ENCODE assay signal across 8 mouse cellular contexts in the genomic region with DNA sequence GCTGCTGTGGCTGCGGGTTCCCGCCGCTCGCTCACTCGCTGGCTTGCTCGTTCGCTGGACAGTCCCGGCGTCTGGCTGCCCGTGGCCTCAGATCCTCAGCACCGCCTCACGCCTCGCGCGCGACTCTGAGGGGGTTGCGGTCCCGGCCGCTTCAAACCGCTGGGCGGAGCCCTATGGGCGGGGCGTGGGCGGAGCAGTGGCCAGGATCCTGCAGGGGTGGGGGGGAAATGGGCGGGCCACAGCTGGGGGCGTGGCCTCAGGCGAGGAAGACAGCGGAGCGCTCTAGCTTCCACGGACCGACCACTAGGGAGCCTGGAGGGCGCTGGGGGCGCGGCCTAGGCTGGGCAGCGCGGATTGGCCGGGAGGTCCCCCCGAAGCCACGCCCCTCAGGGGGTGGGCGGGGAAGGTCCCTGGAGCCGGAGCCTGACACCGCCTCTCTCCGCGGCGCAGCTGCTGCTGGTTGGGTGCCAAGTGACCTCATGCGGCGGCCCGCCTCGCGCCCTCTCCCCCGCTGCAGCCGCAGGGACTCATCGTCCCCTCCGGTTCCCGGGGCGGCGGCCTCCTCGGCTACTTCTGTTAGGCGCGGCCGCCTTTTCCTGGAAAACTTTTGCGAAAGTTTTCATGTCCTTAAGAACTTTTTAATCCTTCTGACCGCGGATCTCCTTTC. TPM values are rescaled to one million over a fixed set of nuclear protein-coding genes. Genes with fewer than 3 reads are reported as not detected.
A peak's percentile ranks its signal among the peaks of the same experiment; 100 is the strongest.
DNase-seq lines count a peak whose midpoint lies in the region; ATAC-seq lines count a peak whose summit lies in the region.

A gene (minus strand): TSS at position 175 of the 667 bp plus-strand sequence.

- DNase-seq in adrenal gland, adult (ENCODE audit: inconsistent age in 2 of 2, low spot score in 1 of 2), result peak; percentile 100
- peak; percentile 99 for DNase-seq in embryo, embryonic 10.5 days (ENCODE audit: low spot score)
- peak; percentile 100 for DNase-seq in gastrocnemius, postnatal 14 days
- DNase-seq in left cerebral cortex, postnatal 10 days (ENCODE audit: extremely low spot score in 1 of 2, low spot score in 2 of 2), result peak; percentile 93 to 99
- peak; percentile 94 for DNase-seq in right cerebral cortex, postnatal 25 days
- peak; percentile 100 for DNase-seq in urinary bladder, postnatal 4 days (ENCODE audit: low spot score in 2 of 2)

- intact Hi-C loops in gastrocnemius, postnatal 14 days (cut with DNase I; ENCODE audit: low total_unique reads), result loop anchor here (5.0 kb wide), 2 partner anchors 35 to 45 kb away; no protein-coding TSS in a partner anchor
- intact Hi-C loops in left cerebral cortex, postnatal 10 days (cut with DNase I), result loop anchor here (5.0 kb wide), 1 partner anchor 40 kb away; no protein-coding TSS in a partner anchor

- peak; percentile 97 for ATAC-seq in inflammation-experienced regulatory T-cells, adult 6 months
- ATAC-seq in megakaryocyte-erythroid progenitor cell, adult 5-6 weeks (replicated peaks; ENCODE audit: low FRiP score, low TSS enrichment, poor library complexity, severe bottlenecking), result peak; percentile 87

RNA-seq across cellular contexts. Expression of the gene that starts here (rescaled TPM):
- total RNA-seq in gastrocnemius, postnatal 14 days (2021), result 10 to 100 TPM; 41.0 to 50.9 TPM
- 1 to 10 TPM; 3.9 to 7.5 (median 6.4) TPM for polyA plus RNA-seq in inflammation-experienced regulatory T-cells, adult 6 months (2017; shearing (Covaris generic))
- 10 to 100 TPM; 27.1 to 27.6 TPM for total RNA-seq in left cerebral cortex, postnatal 10 days (2021)
- total RNA-seq in megakaryocyte-erythroid progenitor cell, adult 5-6 weeks (2014; fragmentation: Nextera tagmentation), result 77.8 and 83.9 TPM in 2 replicates
- total RNA-seq in megakaryocyte-erythroid progenitor cell, adult 5-6 weeks (2017), result 79.0 and 86.0 TPM in 2 replicates

Comparison
In these comparisons a context has a peak if more than half of its experiments do, and no peak if none do; other contexts are left out.
1. Peak in every context shown above with its lines: DNase-seq and ATAC-seq.